Mouse (Mus musculus) E14TG2a.4 (cell line): ENCODE results near the gene Nrip3.

Source experiments
- H3K27me3 ChIP-seq: 2 replicates; pipeline ENCODE4 v1.6.1; 2014; ENCODE audit warnings: low read length, control low read depth; ENCODE audit not compliant: insufficient read depth
- H3K36me3 ChIP-seq: 2 replicates; pipeline ENCODE4 v1.6.1; 2014; ENCODE audit warnings: low read length, control low read depth; ENCODE audit not compliant: insufficient read depth
- H3K4me1 ChIP-seq: replicated peaks from 2 replicates; pipeline ENCODE4 v1.6.1; 2014; ENCODE audit warnings: low read depth, low read length, control low read depth
- H3K4me3 ChIP-seq: replicated peaks from 2 replicates; pipeline ENCODE4 v1.5.1; 2014; ENCODE audit warnings: mild to moderate bottlenecking, low read length
- H3K9me3 ChIP-seq: 2 replicates; pipeline ENCODE4 v1.6.1; 2014; ENCODE audit warnings: low read length, control low read depth
- CTCF ChIP-seq: conservative IDR thresholded peaks from 2 replicates; pipeline ENCODE4 v1.5.1; 2014; ENCODE audit warnings: low read length
- NANOG ChIP-seq: IDR thresholded peaks from 2 replicates; pipeline ENCODE4 v1.6.1; 2014; ENCODE audit warnings: borderline replicate concordance, low read length, mixed read lengths
- POU5F1 ChIP-seq: IDR thresholded peaks from 2 replicates; pipeline ENCODE4 v1.6.1; 2014; ENCODE audit warnings: low read length, borderline replicate concordance

The Nrip3 gene

DNA sequence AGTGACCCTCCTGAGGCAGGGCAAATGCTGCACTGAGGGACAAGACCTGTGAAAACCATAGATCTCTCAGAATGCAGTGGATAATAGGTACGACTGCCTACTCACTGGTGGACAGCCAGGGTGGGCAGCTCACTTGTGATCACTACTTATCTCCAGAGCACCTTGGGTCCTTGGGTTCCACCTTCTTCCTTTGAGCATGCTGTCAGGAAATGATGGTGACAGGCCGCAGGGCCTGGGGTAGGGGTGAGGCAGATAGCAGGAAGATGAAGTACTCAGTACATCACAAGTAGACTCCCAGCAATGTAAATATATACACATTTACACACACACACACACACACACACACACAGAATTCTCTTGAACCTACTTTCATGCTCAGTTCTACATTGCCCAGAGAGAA lies 6.0 kb upstream of the Nrip3 start:
- Histone ChIP-seq H3K9me3 (peaks cover 10% of the 10 kb centered on the region), H3K27me3 (peaks cover 17% of the 10 kb centered on the region), H3K4me1 (peaks cover 28% of the 10 kb centered on the region), H3K36me3 (no peaks in the 10 kb centered on the region), H3K4me3 (no peak overlapping the region)
- TF ChIP-seq CTCF (no peak), NANOG (no peak), POU5F1 (no peak)

- Histone ChIP-seq H3K27me3 (peaks cover 56% of the 10 kb centered on the region), H3K9me3 (peaks cover 5% of the 10 kb centered on the region; the same call in 1 of the 2 replicates), H3K36me3 (no peaks in the 10 kb centered on the region), H3K4me3 (no peak overlapping the region), H3K4me1 (peaks cover 18% of the 10 kb centered on the region; the same call in 1 of the 2 replicates)
- no peak for TF ChIP-seq CTCF
- no peak for TF ChIP-seq POU5F1
- no peak for TF ChIP-seq NANOG
Observed at GRCm38 (mm10) chr7:109783281-109783680, 1.5 kb upstream of the Nrip3 start.

DNA sequence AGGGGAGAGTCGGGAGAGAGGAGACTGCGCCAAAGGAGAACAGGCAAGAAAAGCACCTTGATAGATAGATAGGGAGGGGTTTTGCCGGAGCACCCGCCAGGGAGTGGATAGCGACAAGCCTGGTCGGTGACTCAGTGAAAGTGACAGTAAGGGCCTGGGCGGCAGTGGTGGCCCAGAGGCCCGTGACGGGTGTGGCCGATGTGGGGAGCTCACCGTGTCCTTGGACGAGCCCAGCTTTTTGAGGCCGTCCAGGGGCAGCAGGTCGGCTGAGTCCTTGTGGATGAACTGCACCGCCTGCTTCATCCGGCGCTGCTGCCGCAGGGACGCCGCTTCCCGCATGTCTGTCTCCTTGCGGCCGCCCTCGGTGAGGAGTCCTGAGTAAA lies 747 bp downstream of the Nrip3 start:
- Histone ChIP-seq H3K9me3 (peaks cover 5% of the 10 kb centered on the region; the same call in 1 of the 2 replicates), H3K36me3 (no peaks in the 10 kb centered on the region), H3K4me3 (peak overlapping the region; percentile 81), H3K4me1 (peaks cover 18% of the 10 kb centered on the region; the same call in 1 of the 2 replicates), H3K27me3 (peaks cover 62% of the 10 kb centered on the region)
- TF ChIP-seq NANOG (no peak), CTCF (no peak), POU5F1 (no peak)

GRCm38 (mm10) chr7:109772251-109772650 lies 9.6 kb downstream of the Nrip3 start:
- Histone ChIP-seq H3K4me3 (no peak overlapping the region), H3K9me3 (no peaks in the 10 kb centered on the region), H3K4me1 (no peaks in the 10 kb centered on the region)

DNA sequence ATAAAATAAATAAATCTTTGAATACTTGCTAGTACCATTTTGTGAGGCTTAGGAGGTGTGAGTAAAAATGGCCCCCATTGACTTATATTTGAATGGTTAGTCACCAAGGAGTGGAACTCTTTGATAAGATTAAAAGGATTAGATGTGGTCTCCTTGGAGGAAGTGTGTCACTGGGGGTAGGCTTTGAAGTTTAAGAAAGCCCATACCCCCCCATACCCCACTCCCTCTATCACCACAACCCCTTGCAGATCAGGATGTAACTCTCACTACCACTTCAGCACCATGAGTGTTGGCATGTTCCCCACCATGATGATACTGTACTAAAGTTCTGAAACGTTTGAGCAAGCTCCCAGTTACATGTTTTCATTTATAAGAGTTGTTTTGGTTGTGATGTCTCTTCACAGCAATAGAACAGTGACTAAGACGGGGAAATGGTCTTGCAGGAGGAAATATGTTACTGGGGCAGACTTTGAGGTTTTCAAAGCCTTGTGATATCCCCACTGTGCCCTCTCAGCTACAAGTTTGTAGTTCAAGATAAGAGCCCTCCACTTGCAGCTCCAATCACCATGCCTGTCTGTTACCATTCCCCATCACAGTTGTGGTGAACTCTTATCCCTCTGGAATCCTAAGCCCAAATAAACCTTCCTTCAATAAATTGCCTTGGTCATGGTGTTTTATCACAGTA lies 13.0 kb downstream of the Nrip3 start:
- H3K27me3 ChIP-seq, result no peaks in the 10 kb centered on the region
- H3K36me3 ChIP-seq, result no peaks in the 10 kb centered on the region
- no peak overlapping the region for H3K4me3 ChIP-seq
- H3K4me1 ChIP-seq, result no peaks in the 10 kb centered on the region; the same call in 1 of the 2 replicates
- TF ChIP-seq NANOG (no peak), CTCF (no peak), POU5F1 (no peak)
- no peaks in the 10 kb centered on the region for H3K9me3 ChIP-seq

More at GRCm38 (mm10) chr7:109772251-109772650, 9.6 kb downstream of the Nrip3 start:
- Histone ChIP-seq H3K36me3 (no peaks in the 10 kb centered on the region), H3K27me3 (peaks cover 3% of the 10 kb centered on the region; the same call in 1 of the 2 replicates)
- TF ChIP-seq NANOG, result no peak
- TF ChIP-seq CTCF, result no peak
- TF ChIP-seq POU5F1, result no peak

GRCm38 (mm10) chr7:109767575-109768350 lies 14.1 kb downstream of the Nrip3 start:
- H3K9me3 ChIP-seq, result no peaks in the 10 kb centered on the region
- no peak overlapping the region for H3K4me3 ChIP-seq
- TF ChIP-seq CTCF (no peak), NANOG (no peak), POU5F1 (no peak)
- no peaks in the 10 kb centered on the region; the same call in 1 of the 2 replicates for H3K4me1 ChIP-seq
- no peaks in the 10 kb centered on the region; the same call in 1 of the 2 replicates for H3K27me3 ChIP-seq
- H3K36me3 ChIP-seq, result no peaks in the 10 kb centered on the region

DNA sequence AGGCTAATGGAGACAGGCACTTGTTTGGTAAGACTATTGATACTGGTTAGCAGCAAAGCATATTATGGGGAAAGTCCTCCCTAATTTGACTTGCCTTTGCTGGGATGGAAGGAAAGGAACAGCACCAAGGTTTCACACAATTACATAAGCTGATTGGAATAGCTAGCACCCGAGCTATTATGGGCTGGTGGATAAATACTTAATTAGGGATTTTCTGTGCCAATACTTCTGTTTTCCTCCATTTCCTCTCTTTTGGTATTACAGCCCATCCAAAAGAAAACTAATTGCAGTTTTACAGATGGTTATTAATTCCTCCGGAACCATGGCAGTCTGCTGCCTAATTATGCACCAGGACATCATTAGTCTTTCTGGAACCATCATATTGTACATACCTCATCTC lies 17.8 kb downstream of the Nrip3 start:
- no peaks in the 10 kb centered on the region; the same call in 1 of the 2 replicates for H3K27me3 ChIP-seq
- no peaks in the 10 kb centered on the region; the same call in 1 of the 2 replicates for H3K4me1 ChIP-seq
- H3K4me3 ChIP-seq, result no peak overlapping the region
- no peak for TF ChIP-seq CTCF
- no peak for TF ChIP-seq POU5F1
- no peak for TF ChIP-seq NANOG
- no peaks in the 10 kb centered on the region for H3K36me3 ChIP-seq
- no peaks in the 10 kb centered on the region for H3K9me3 ChIP-seq

DNA sequence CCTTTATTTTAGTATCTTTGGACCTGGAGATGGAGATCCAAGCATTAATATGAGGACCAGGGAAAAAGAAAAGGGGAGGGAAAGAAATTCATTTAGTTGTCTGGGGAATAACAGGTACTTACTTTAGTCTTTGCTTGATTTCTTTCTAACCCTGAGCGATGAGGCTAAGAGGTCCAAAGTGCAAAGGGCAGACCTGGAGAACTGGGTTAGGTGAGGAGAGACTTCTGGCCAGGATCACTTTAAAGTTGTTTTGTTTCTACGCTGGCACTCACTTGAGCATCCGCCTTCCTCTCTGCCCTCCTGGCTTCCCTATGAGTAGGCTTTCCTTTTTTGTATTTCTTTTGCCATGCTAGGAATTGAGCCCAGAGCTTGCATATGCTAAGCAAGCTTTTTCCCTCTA lies 25.5 kb downstream of the Nrip3 start:
- Histone ChIP-seq H3K27me3 (peaks cover 32% of the 10 kb centered on the region), H3K4me1 (peaks cover 12% of the 10 kb centered on the region), H3K4me3 (no peak overlapping the region), H3K9me3 (no peaks in the 10 kb centered on the region), H3K36me3 (no peaks in the 10 kb centered on the region)
- TF ChIP-seq NANOG (no peak), CTCF (no peak), POU5F1 (no peak)
